Mouse (Mus musculus): ENCODE data around the gene Mr1. TPM values are rescaled to one million over a fixed set of nuclear protein-coding genes. Genes with fewer than 3 reads are reported as not detected.
"Not testable (repeated sequence)": the region's sequence is repeated elsewhere in the genome, so short reads cannot be mapped to it uniquely, and the experiment has no call there.

Gene Mr1
- polyA plus RNA-seq, 1 experiment from 2014 or later = 4.5 TPM

GRCm38 (mm10) chr1:155173644-155174016 is 27.0 kb upstream of the Mr1 start:
- not testable (repeated sequence) for H3K4me3 ChIP-seq (ENCODE audit: low read depth, low read length); H3K27me3 ChIP-seq (ENCODE audit: control insufficient read depth, insufficient read depth, low read length); H3K9me3 ChIP-seq (replicated peaks; ENCODE audit: control insufficient read depth, low read length); H3K36me3 ChIP-seq (replicated peaks; ENCODE audit: control insufficient read depth, insufficient read depth, low read depth, low read length); H3K4me2 ChIP-seq (ENCODE audit: low read depth, low read length); ATAC-seq (replicated peaks; ENCODE audit: insufficient number of reproducible peaks, low FRiP score, low TSS enrichment, low read depth); DNase-seq (ENCODE audit: low spot score); H3K4me1 ChIP-seq (ENCODE audit: control insufficient read depth, insufficient read depth, low read length); H3K9ac ChIP-seq (replicated peaks; ENCODE audit: low read length); H3K27ac ChIP-seq (replicated peaks; ENCODE audit: low read depth, low read length)
- 90% methylated on average over 1 of the region's 1 CpGs for WGBS

DNA sequence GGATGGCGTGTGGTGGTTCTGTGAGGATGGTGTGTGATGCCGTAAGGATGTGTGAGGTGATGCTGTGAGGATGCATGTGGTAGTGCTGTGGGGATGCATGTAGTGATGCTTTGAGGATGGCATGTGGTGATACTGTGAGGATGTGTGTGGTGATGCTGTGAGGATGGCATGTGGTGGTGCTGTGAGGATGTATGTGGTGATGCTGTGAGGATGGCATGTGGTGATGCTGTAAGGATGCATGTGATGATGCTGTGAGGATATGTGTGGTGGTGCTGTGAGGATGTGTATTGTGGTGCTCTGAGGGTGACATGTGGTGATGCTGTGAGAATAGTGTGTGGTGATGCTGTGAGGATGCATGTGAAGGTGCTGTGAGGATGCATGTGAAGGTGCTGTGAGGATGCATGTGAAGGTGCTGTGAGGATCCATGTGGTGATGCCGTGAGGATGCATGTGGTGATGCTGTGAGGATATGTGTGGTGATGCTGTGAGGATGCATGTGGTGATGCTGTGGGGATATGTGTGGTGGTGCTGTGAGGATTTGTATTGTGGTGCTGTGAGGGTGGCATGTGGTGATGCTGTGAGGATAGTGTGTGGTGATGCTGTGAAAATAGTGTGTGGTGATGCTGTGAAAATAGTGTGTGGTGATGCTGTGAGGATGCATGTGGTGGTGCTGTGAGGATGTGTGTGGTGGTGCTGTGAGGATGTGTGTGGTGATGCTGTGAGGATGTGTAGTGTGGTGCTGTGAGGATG is 26.5 kb upstream of the Mr1 start:
- Histone ChIP-seq H3K9ac (replicated peaks; ENCODE audit: low read length) (no peak overlapping the region), H3K4me1 (ENCODE audit: control insufficient read depth, insufficient read depth, low read length) (no peaks in the 10 kb centered on the region), H3K4me2 (ENCODE audit: low read depth, low read length) (no peak overlapping the region), H3K27me3 (ENCODE audit: control insufficient read depth, insufficient read depth, low read length) (no peaks in the 10 kb centered on the region), H3K36me3 (replicated peaks; ENCODE audit: control insufficient read depth, insufficient read depth, low read depth, low read length) (no peaks in the 10 kb centered on the region; the same call in 1 of the 2 replicates), H3K9me3 (replicated peaks; ENCODE audit: control insufficient read depth, low read length) (no peaks in the 10 kb centered on the region), H3K27ac (replicated peaks; ENCODE audit: low read depth, low read length) (no peak overlapping the region), H3K4me3 (ENCODE audit: low read depth, low read length) (no peak overlapping the region)
- 90% methylated on average over 3 of the region's 3 CpGs for WGBS
- ATAC-seq (replicated peaks; ENCODE audit: insufficient number of reproducible peaks, low FRiP score, low TSS enrichment, low read depth) (no peak), DNase-seq (ENCODE audit: low spot score) (no peak)

DNA sequence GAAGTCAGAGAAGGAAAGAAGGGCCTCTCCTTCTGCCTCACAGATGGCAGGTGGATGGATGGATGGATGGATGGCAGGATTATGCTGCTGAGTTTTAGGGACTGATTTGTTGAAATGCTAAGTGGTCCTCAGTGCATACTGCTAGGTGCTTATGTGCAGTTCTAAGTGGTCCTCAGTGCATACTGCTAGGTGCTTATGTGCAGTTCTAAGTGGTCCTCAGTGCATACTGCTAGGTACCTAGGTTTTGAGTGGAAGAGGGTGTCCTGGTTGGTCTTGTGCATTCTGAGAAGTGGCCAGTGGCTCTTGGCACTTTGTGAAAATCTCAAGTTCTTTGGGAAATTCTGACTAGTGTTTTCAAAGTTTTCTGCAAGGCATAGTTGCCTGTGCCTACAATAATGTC is 23.3 kb upstream of the Mr1 start:
- no peak overlapping the region for H3K4me2 ChIP-seq (ENCODE audit: low read depth, low read length)
- ATAC-seq (replicated peaks; ENCODE audit: insufficient number of reproducible peaks, low FRiP score, low TSS enrichment, low read depth) = no peak

GRCm38 (mm10) chr1:155167453-155167852 is 20.8 kb upstream of the Mr1 start:
- H3K9me3 ChIP-seq (replicated peaks; ENCODE audit: control insufficient read depth, low read length) = no peaks in the 10 kb centered on the region
- H3K9ac ChIP-seq (replicated peaks; ENCODE audit: low read length) = no peak overlapping the region
- no peak for ATAC-seq (replicated peaks; ENCODE audit: insufficient number of reproducible peaks, low FRiP score, low TSS enrichment, low read depth)
- no peaks in the 10 kb centered on the region for H3K36me3 ChIP-seq (replicated peaks; ENCODE audit: control insufficient read depth, insufficient read depth, low read depth, low read length)
- no peaks in the 10 kb centered on the region for H3K4me1 ChIP-seq (ENCODE audit: control insufficient read depth, insufficient read depth, low read length)
- WGBS = 93% methylated on average over 3 of the region's 3 CpGs
- no peak overlapping the region for H3K4me2 ChIP-seq (ENCODE audit: low read depth, low read length)
- H3K27ac ChIP-seq (replicated peaks; ENCODE audit: low read depth, low read length) = no peak overlapping the region
- H3K27me3 ChIP-seq (ENCODE audit: control insufficient read depth, insufficient read depth, low read length) = no peaks in the 10 kb centered on the region
- no peak overlapping the region for H3K4me3 ChIP-seq (ENCODE audit: low read depth, low read length)
- no peak for DNase-seq (ENCODE audit: low spot score)

More for the DNA sequence above, 23.3 kb upstream of the Mr1 start:
- H3K27me3 ChIP-seq (ENCODE audit: control insufficient read depth, insufficient read depth, low read length) = no peaks in the 10 kb centered on the region
- DNase-seq (ENCODE audit: low spot score) = no peak
- H3K4me3 ChIP-seq (ENCODE audit: low read depth, low read length) = no peak overlapping the region
- no peaks in the 10 kb centered on the region for H3K36me3 ChIP-seq (replicated peaks; ENCODE audit: control insufficient read depth, insufficient read depth, low read depth, low read length)
- H3K9ac ChIP-seq (replicated peaks; ENCODE audit: low read length) = no peak overlapping the region
- H3K9me3 ChIP-seq (replicated peaks; ENCODE audit: control insufficient read depth, low read length) = no peaks in the 10 kb centered on the region
- H3K4me1 ChIP-seq (ENCODE audit: control insufficient read depth, insufficient read depth, low read length) = no peaks in the 10 kb centered on the region
- no peak overlapping the region for H3K27ac ChIP-seq (replicated peaks; ENCODE audit: low read depth, low read length)

DNA sequence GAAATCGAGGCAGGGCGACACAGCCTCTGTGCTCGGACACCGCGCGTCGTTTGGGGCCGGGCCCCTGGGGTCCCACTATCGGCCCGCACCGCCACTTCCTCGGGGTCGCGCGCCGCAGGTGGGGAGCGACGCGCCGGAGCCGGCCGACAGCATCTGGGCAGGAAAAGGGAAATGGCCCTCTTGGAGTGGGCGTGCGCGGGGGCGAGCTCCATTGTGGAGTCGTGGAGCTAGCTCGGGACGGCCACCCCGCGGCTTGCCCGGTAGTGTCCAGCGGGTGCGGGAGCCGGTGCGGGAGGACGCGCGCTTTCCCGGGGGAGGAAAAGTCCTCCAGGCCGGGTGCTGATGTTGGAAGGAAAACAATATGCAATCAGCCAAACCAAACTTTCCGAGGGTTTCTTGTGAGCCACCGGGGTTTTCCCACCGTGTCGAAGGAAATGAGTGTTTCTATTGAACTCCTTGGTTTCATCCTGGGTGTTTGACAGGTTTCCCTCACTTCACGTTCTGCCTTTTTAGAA is 12.4 kb upstream of the Mr1 start:
- peak; percentile 70 for ATAC-seq (replicated peaks; ENCODE audit: insufficient number of reproducible peaks, low FRiP score, low TSS enrichment, low read depth)
- peak overlapping the region; percentile 89 for H3K9ac ChIP-seq (replicated peaks; ENCODE audit: low read length)
- H3K4me1 ChIP-seq (ENCODE audit: control insufficient read depth, insufficient read depth, low read length) = no peaks in the 10 kb centered on the region
- H3K27me3 ChIP-seq (ENCODE audit: control insufficient read depth, insufficient read depth, low read length) = no peaks in the 10 kb centered on the region
- 0% methylated on average over 39 of the region's 46 CpGs for WGBS
- peak; percentile 57 for DNase-seq (ENCODE audit: low spot score)
- H3K4me3 ChIP-seq (ENCODE audit: low read depth, low read length) = peak overlapping the region; percentile 91
- no peaks in the 10 kb centered on the region for H3K36me3 ChIP-seq (replicated peaks; ENCODE audit: control insufficient read depth, insufficient read depth, low read depth, low read length)
- peak overlapping the region; percentile 72 for H3K27ac ChIP-seq (replicated peaks; ENCODE audit: low read depth, low read length)
- H3K4me2 ChIP-seq (ENCODE audit: low read depth, low read length) = peak overlapping the region; percentile 59
- H3K9me3 ChIP-seq (replicated peaks; ENCODE audit: control insufficient read depth, low read length) = no peaks in the 10 kb centered on the region

DNA sequence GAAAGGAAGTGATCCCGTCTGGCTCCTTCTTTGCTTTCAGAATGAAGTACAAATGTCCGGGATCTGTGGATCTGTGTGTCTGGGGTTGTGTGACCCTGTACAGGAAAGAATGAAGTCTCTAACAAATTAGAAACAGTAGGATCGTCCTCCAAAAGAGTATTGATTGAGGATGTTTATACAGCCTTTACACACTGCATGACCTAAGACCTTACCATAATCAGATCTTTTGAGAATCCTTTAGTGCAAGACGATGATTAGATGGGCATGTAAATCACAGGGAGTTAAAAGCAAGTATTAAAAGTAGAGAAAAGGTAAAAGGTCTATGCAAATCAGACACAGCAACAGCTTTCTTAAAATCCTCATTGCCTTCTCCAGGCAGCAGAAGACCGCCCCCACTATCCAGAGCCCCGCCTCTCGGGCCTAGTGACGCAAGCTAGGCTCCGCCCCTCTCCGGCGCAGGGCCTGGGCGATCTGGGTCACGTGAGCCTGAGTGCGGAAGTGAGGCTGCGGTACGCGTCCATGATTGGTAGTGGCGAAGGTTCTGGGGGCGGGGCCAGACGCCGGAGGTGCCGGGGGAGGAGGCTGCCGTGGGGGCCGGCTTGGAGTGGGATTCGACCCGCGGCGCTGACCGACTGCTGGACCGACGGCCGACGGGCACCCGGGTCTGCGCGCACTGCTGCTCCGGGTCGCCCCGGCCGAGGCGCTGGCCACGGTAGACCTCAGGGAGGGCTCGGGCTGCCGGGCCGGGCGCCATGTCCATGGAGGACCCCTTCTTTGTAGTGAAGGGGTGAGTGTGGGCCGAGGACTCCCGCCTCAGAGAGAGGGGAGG is 11.7 kb upstream of the Mr1 start, which contains the start of gene Stx6:
Stx6 (plus strand) TSS at position 575 of the 829 bp plus-strand sequence.
- H3K9me3 ChIP-seq (replicated peaks; ENCODE audit: control insufficient read depth, low read length) = no peaks in the 10 kb centered on the region
- H3K4me3 ChIP-seq (ENCODE audit: low read depth, low read length) = peak within 1 kb of the TSS; percentile 91
- no peaks in the 10 kb centered on the region for H3K27me3 ChIP-seq (ENCODE audit: control insufficient read depth, insufficient read depth, low read length)
- peak within 1 kb of the TSS; percentile 72 for H3K27ac ChIP-seq (replicated peaks; ENCODE audit: low read depth, low read length)
- H3K4me1 ChIP-seq (ENCODE audit: control insufficient read depth, insufficient read depth, low read length) = no peaks in the 10 kb centered on the region
- 4% methylated on average over 27 of the region's 48 CpGs for WGBS
- DNase-seq (ENCODE audit: low spot score) (peak; percentile 99), ATAC-seq (replicated peaks; ENCODE audit: insufficient number of reproducible peaks, low FRiP score, low TSS enrichment, low read depth) (peak; percentile 97)
- peak within 1 kb of the TSS; percentile 89 for H3K9ac ChIP-seq (replicated peaks; ENCODE audit: low read length)
- H3K4me2 ChIP-seq (ENCODE audit: low read depth, low read length) = peak within 1 kb of the TSS; percentile 59
- H3K36me3 ChIP-seq (replicated peaks; ENCODE audit: control insufficient read depth, insufficient read depth, low read depth, low read length) = no peaks in the 10 kb centered on the region

GRCm38 (mm10) chr1:155153906-155154305 is 7.3 kb upstream of the Mr1 start:
- 76% methylated on average over 4 of the region's 4 CpGs for WGBS
- H3K36me3 ChIP-seq (replicated peaks; ENCODE audit: control insufficient read depth, insufficient read depth, low read depth, low read length) = no peaks in the 10 kb centered on the region
- no peaks in the 10 kb centered on the region for H3K9me3 ChIP-seq (replicated peaks; ENCODE audit: control insufficient read depth, low read length)
- no peak for ATAC-seq (replicated peaks; ENCODE audit: insufficient number of reproducible peaks, low FRiP score, low TSS enrichment, low read depth)
- no peak overlapping the region for H3K4me2 ChIP-seq (ENCODE audit: low read depth, low read length)
- no peak overlapping the region for H3K4me3 ChIP-seq (ENCODE audit: low read depth, low read length)
- H3K4me1 ChIP-seq (ENCODE audit: control insufficient read depth, insufficient read depth, low read length) = no peaks in the 10 kb centered on the region
- no peak overlapping the region for H3K9ac ChIP-seq (replicated peaks; ENCODE audit: low read length)
- no peak for DNase-seq (ENCODE audit: low spot score)
- no peaks in the 10 kb centered on the region for H3K27me3 ChIP-seq (ENCODE audit: control insufficient read depth, insufficient read depth, low read length)
- H3K27ac ChIP-seq (replicated peaks; ENCODE audit: low read depth, low read length) = no peak overlapping the region

GRCm38 (mm10) chr1:155150821-155151220 is 4.2 kb upstream of the Mr1 start:
- no peak overlapping the region for H3K4me3 ChIP-seq (ENCODE audit: low read depth, low read length)
- WGBS = 83% methylated on average over 5 of the region's 5 CpGs
- H3K9me3 ChIP-seq (replicated peaks; ENCODE audit: control insufficient read depth, low read length) = no peaks in the 10 kb centered on the region
- H3K9ac ChIP-seq (replicated peaks; ENCODE audit: low read length) = no peak overlapping the region
- H3K27ac ChIP-seq (replicated peaks; ENCODE audit: low read depth, low read length) = no peak overlapping the region
- no peak overlapping the region for H3K4me2 ChIP-seq (ENCODE audit: low read depth, low read length)
- no peaks in the 10 kb centered on the region for H3K36me3 ChIP-seq (replicated peaks; ENCODE audit: control insufficient read depth, insufficient read depth, low read depth, low read length)
- DNase-seq (ENCODE audit: low spot score) (no peak), ATAC-seq (replicated peaks; ENCODE audit: insufficient number of reproducible peaks, low FRiP score, low TSS enrichment, low read depth) (no peak)
- no peaks in the 10 kb centered on the region for H3K4me1 ChIP-seq (ENCODE audit: control insufficient read depth, insufficient read depth, low read length)
- no peaks in the 10 kb centered on the region for H3K27me3 ChIP-seq (ENCODE audit: control insufficient read depth, insufficient read depth, low read length)
